Mouse (Mus musculus) large intestine, adult 2 months (tissue): ENCODE results near the gene Podxl. TPM values are rescaled to one million over a fixed set of nuclear protein-coding genes. Genes with fewer than 3 reads are reported as not detected.
"Not testable (repeated sequence)": the region's sequence is repeated elsewhere in the genome, so short reads cannot be mapped to it uniquely, and the experiment has no call there.

ENCODE experiments used
- DNase-seq: peaks from one replicate; pipeline ENCODE4 v3.0.0-alpha.2; 2012; ENCODE audit warnings: low read depth, low spot score
- WGBS: fragments of 180-500 bp; shearing (Covaris S2); methylation state at CpG from one replicate; pipeline ENCODE4 v1.1.7; 2018; 5-methylcytosine and 5-hydroxymethylcytosine counted together
- polyA plus RNA-seq: library from polyadenylated mRNA; depleted of rRNA; stranded (reverse); fragments of >200 nt; gene quantifications from 2 replicates; pipeline ENCODE4 v1.2.3, GENCODE M21; 2012

Gene Podxl
- polyA plus RNA-seq, 1 experiment: 8.8 TPM

GRCm38 (mm10) chr6:31571459-31571858, 7.7 kb upstream of the Podxl start:
- no peak for DNase-seq
- WGBS: 63% methylated on average over 3 of the region's 3 CpGs

- WGBS: 37% methylated on average over 7 of the region's 7 CpGs
- DNase-seq: no peak
Measured at GRCm38 (mm10) chr6:31568070-31568595, 4.4 kb upstream of the Podxl start.

DNA sequence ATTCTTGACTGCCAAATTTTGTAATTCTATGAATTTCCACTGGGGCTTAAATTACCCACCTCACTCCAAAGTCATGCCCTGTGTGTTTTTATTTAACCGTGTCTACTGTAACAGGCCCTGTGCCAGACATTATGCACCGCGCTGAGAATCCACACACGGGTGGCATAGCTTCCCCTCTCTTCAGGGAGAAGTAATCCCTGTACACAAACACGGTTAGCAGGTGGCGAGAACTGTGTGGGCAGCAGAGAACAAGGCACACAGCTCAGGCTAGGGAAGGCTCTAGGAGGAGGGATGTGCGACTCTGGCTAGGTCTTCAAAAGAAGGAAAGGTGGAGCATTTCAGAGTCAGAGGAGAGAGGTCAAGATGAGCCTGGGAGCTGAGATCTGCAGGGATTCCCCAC, 3.4 kb upstream of the Podxl start:
- 52% methylated on average over 7 of the region's 7 CpGs for WGBS
- no peak for DNase-seq

- no peak for DNase-seq
- WGBS: 20% methylated on average over 17 of the region's 17 CpGs
Measured at GRCm38 (mm10) chr6:31564901-31565391, 1.2 kb upstream of the Podxl start.

DNA sequence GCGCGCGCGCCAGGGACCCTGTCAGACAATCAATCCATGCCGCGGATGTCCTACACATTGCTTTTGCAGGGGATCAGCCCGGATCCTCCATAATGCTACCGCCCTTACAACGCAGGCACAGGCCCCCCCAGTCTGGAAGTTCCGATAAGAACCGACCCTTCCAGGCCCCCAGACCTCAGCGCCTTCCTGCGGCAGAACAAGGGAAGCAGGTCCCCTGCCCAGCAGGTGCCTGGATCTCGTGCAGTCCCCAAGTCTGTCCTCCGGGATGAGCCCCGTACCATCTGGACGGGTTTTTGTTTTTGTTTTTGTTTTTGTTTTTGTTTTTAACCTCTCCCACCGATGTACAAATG, 376 bp upstream of the Podxl start:
- 2% methylated on average over 16 of the region's 18 CpGs for WGBS
- no peak for DNase-seq

GRCm38 (mm10) chr6:31562371-31563080, 1.3 kb downstream of the Podxl start:
- WGBS: 21% methylated on average over 16 of the region's 16 CpGs

GRCm38 (mm10) chr6:31561948-31562347, 1.8 kb downstream of the Podxl start:
- not testable (repeated sequence) for DNase-seq
- WGBS: 81% methylated on average over 3 of the region's 3 CpGs

More at GRCm38 (mm10) chr6:31562371-31563080, 1.3 kb downstream of the Podxl start:
- DNase-seq: no peak

DNA sequence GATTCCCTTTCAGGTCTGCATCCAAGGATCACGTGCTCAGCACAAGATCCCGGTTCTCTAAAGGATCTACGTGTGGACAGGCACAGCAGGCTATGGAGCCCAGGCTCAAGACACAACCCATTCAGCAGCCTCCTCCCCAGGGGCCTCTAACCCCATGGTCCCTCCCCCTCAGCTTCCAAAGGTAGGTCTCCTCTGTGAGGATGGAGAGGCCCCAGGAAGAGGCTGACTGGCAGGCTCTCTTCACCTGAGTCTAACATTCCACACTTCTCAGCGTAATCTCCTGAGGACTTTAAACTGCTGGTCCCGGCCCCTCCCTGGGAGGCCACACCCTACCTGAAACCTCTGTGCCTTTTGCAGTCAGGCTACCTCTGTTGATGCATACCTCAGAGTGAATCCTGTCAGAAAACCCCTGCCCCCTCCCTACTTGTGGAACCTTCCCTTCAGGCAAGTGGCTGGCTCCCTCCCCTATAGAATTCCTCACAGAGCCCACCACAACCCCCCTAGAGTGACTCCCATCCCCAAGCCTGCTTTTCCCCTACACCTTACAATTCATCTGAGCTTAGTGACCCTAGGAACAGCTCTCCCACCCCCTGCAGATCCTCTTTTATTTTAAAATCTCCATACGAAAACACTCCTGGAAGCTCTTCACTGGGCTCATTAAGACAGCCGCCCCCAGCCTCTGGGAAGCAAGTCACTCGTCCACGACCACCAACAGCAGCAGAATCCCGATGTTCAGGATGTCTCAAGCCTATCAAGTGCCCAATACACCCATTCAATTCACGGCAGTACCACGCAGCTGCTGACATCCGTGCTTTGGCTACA, 3.4 kb downstream of the Podxl start:
- no peak for DNase-seq
- 32% methylated on average over 13 of the region's 13 CpGs for WGBS

DNA sequence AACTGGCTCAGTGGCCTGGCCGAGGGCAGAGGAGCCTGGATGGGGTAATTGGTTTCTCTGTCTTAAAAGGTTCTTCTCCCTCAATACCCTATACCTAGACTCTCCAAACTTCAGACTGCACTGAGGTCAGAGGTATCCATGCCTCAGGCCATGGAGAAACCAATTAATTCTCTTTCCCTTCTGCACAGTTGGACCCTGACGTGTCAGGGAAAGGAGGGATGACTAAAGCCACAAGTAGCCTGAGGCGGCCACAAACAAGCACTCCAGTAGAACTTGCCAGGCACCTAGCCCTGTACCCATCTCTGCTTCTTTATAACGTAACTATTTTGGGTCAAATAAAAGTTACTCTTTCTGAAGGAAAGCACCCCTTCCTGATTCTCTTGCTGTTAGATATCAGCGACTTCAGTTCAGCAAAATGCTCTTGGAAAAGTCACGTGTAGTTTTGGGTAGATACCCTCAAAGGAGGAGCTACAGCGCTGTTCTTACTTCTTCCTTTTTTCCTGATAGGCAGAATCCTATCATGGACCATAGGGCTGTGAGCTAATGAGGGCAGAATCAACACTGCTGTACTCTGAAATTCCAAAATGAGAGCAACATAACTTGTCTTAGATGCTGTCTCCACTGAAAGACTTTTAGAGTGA, 7.2 kb downstream of the Podxl start:
- DNase-seq: no peak
- 85% methylated on average over 7 of the region's 7 CpGs for WGBS

GRCm38 (mm10) chr6:31550876-31551532, 12.8 kb downstream of the Podxl start:
- WGBS: 64% methylated on average over 22 of the region's 22 CpGs

GRCm38 (mm10) chr6:31549361-31550051, 14.3 kb downstream of the Podxl start:
- no peak for DNase-seq

More at GRCm38 (mm10) chr6:31550876-31551532, 12.8 kb downstream of the Podxl start:
- no peak for DNase-seq

GRCm38 (mm10) chr6:31544318-31544717, 19.5 kb downstream of the Podxl start:
- 31% methylated on average over 4 of the region's 4 CpGs for WGBS
- DNase-seq: no peak

More at GRCm38 (mm10) chr6:31549361-31550051, 14.3 kb downstream of the Podxl start:
- 49% methylated on average over 5 of the region's 5 CpGs for WGBS

- 80% methylated on average over 6 of the region's 6 CpGs for WGBS
- DNase-seq: no peak
Measured at GRCm38 (mm10) chr6:31540018-31540417, 23.8 kb downstream of the Podxl start.

GRCm38 (mm10) chr6:31538112-31538511, 25.7 kb downstream of the Podxl start:
- WGBS: 89% methylated on average over 1 of the region's 1 CpGs

GRCm38 (mm10) chr6:31537193-31537592, 26.6 kb downstream of the Podxl start:
- 74% methylated on average over 4 of the region's 4 CpGs for WGBS
- no peak for DNase-seq

More at GRCm38 (mm10) chr6:31538112-31538511, 25.7 kb downstream of the Podxl start:
- no peak for DNase-seq

GRCm38 (mm10) chr6:31534705-31535104, 29.1 kb downstream of the Podxl start:
- DNase-seq: no peak
- WGBS: 83% methylated on average over 5 of the region's 5 CpGs

DNA sequence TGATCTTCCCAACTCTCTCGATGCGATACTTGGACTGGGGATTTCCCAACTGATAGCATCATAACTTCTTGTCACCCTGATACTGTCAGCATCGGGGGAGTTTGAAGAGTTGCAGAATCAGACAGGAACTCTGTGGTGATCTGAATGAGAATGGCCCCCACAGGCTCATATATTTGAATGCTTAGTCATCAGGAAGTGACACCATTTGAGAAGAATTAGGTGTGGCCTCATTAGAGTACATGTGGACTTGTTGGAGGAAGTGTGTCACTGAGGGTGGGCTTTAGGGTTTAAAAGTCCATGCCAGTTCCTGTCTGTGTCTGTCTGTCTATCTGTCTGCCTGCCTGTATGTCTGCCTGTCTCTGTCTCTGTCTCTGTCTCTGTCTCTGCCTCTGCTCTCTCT, 31.9 kb downstream of the Podxl start:
- WGBS: 81% methylated on average over 3 of the region's 3 CpGs
- no peak for DNase-seq

DNA sequence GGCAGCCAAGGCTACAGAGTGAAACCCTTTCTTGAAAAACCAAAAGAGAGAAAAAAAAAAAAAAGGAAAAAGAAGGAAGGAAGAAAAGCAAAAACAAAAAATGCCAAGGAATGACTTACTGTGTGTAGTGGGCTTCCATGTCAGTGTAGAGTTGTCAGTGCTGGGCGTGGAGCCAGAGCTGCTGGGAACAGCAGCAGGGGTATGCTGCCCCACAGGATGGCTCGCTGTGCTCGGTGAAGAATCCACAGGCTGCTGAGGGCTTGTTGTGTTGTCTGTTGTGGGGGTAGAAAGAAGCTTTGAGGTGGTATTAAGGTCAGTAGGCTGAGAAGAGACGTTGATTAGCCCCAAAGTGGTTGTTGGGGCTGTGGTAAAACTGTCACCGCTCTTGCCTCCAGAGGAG, 35.4 kb downstream of the Podxl start:
- 75% methylated on average over 5 of the region's 5 CpGs for WGBS

GRCm38 (mm10) chr6:31527897-31528296, 35.9 kb downstream of the Podxl start:
- WGBS: 67% methylated on average over 7 of the region's 7 CpGs
- DNase-seq: no peak

More for the DNA sequence above, 35.4 kb downstream of the Podxl start:
- DNase-seq: no peak
